Mouse (Mus musculus) intestine, postnatal 0 days (tissue): ENCODE measurements around the gene Col20a1. TPM values are rescaled to one million over a fixed set of nuclear protein-coding genes. Genes with fewer than 3 reads are reported as not detected.

Source experiments
- ATAC-seq: fragments of 200-750 bp; cut with Nextera tagmentation; 2 replicates; pipeline ENCODE4 v1.8.0; 2017; ENCODE audit warnings: mild to moderate bottlenecking, moderate TSS enrichment, moderate library complexity
- H3K27ac ChIP-seq: fragments of 300-500 bp; sonication (generic); 2 replicates; pipeline ENCODE4 v1.5.1; 2014; ENCODE audit warnings: mild to moderate bottlenecking, low read depth, low read length, moderate library complexity
- H3K27me3 ChIP-seq: fragments of 300-500 bp; sonication (generic); replicated peaks from 2 replicates; pipeline ENCODE4 v1.6.1; 2014; ENCODE audit warnings: low read length, mixed read lengths; ENCODE audit not compliant: control insufficient read depth, insufficient read depth
- H3K36me3 ChIP-seq: fragments of 300-500 bp; sonication (generic); 2 replicates; pipeline ENCODE4 v1.6.1; 2014; ENCODE audit warnings: mild to moderate bottlenecking, moderate library complexity; ENCODE audit not compliant: control insufficient read depth, insufficient read depth
- H3K4me1 ChIP-seq: fragments of 300-500 bp; sonication (generic); replicated peaks from 2 replicates; pipeline ENCODE4 v1.6.1; 2014; ENCODE audit warnings: antibody characterized with exemption, low read length, mixed read lengths; ENCODE audit not compliant: control insufficient read depth, insufficient read depth
- H3K4me2 ChIP-seq: fragments of 300-500 bp; sonication (generic); replicated peaks from 2 replicates; pipeline ENCODE4 v1.6.1; 2014; ENCODE audit warnings: low read depth, mild to moderate bottlenecking, moderate library complexity
- H3K4me3 ChIP-seq: fragments of 300-500 bp; sonication (generic); 2 replicates; pipeline ENCODE4 v1.5.1; 2014; ENCODE audit warnings: low read depth, low read length
- H3K9ac ChIP-seq: fragments of 300-500 bp; sonication (generic); 2 replicates; pipeline ENCODE4 v1.6.1; 2014; ENCODE audit warnings: mild to moderate bottlenecking, low read depth, low read length
- H3K9me3 ChIP-seq: fragments of 300-500 bp; sonication (generic); 2 replicates; pipeline ENCODE4 v1.6.1; 2016; ENCODE audit warnings: mixed run types; ENCODE audit not compliant: control insufficient read depth
- CTCF ChIP-seq: sonication (generic); IDR thresholded peaks from 2 replicates; pipeline ENCODE4 v1.5.1; 2016; ENCODE audit warnings: low read depth, mild to moderate bottlenecking, control low read depth, antibody characterized with exemption, moderate library complexity
- WGBS: fragments of 180-500 bp; shearing (Covaris S2); extraction: QIAGEN DNeasy Blood & Tissue Kit; methylation state at CpG from one replicate; pipeline ENCODE4 v1.1.7; 2014; 5-methylcytosine and 5-hydroxymethylcytosine counted together
- polyA plus RNA-seq: library from polyadenylated mRNA; unstranded; fragments of >200 nt; fragmentation: Nextera tagmentation; extraction: Ambion mirVana; gene quantifications from 2 replicates; pipeline ENCODE4 v1.2.1, GENCODE M21; 2015

Gene Col20a1
- polyA plus RNA-seq, 1 experiment from 2014 or later, result 0.80 TPM

DNA sequence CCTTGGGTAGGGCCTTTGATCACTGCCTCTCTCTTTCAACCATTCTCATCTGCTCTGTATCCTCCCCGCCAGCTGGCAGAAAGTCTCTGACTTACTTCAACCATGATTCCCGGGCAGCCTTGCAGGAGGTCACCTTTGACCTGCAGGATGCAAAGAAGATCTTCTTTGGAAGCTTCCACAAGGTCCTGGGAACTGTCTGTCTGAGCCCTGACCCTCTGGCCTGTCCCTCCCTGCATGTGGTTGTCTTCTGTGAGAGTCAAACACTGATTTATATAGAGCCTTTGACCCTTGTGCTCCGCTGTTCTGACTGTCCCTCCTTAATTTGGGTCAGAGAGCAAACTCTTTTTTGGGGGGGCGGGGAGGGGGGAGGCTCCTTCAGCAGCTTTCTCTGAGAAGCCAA lies 20.7 kb downstream of the Col20a1 start:
- H3K4me1 ChIP-seq, result no peaks in the 10 kb centered on the region
- H3K36me3 ChIP-seq, result no peaks in the 10 kb centered on the region
- no peak for ATAC-seq
- no peaks in the 10 kb centered on the region; the same call in 1 of the 2 replicates for H3K27me3 ChIP-seq
- no peak for TF ChIP-seq CTCF
- 66% methylated on average over 4 of the region's 4 CpGs for WGBS
- H3K9me3 ChIP-seq, result no peaks in the 10 kb centered on the region
- H3K4me2 ChIP-seq, result no peak overlapping the region
- no peak overlapping the region for H3K4me3 ChIP-seq
- no peak overlapping the region for H3K9ac ChIP-seq
- H3K27ac ChIP-seq, result no peak overlapping the region

DNA sequence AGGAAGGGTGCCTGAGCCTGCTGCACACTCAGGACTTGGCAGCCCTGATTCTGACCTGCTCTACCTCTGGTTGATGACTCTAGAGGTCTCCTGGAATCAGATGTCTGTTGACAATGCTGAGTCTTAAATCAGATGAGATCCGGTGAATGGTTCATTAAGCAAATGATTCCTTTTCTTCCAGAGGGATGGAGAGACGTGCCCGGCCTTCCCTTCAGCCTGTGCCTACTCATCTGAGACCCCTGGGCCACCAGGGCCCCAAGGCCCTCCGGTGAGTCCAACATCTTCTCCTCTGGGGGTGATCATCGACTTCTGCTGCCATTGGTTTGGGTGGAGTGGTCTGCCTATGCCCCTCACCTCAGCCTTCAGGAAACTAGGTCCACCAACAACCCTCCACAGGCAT lies 22.0 kb downstream of the Col20a1 start:
- H3K4me2 ChIP-seq, result no peak overlapping the region
- no peaks in the 10 kb centered on the region for H3K9me3 ChIP-seq
- H3K4me3 ChIP-seq, result no peak overlapping the region
- no peak overlapping the region for H3K9ac ChIP-seq
- no peaks in the 10 kb centered on the region for H3K36me3 ChIP-seq
- no peaks in the 10 kb centered on the region for H3K4me1 ChIP-seq
- H3K27ac ChIP-seq, result no peak overlapping the region
- no peak for TF ChIP-seq CTCF
- ATAC-seq, result no peak
- 77% methylated on average over 5 of the region's 5 CpGs for WGBS
- H3K27me3 ChIP-seq, result no peaks in the 10 kb centered on the region; the same call in 1 of the 2 replicates

DNA sequence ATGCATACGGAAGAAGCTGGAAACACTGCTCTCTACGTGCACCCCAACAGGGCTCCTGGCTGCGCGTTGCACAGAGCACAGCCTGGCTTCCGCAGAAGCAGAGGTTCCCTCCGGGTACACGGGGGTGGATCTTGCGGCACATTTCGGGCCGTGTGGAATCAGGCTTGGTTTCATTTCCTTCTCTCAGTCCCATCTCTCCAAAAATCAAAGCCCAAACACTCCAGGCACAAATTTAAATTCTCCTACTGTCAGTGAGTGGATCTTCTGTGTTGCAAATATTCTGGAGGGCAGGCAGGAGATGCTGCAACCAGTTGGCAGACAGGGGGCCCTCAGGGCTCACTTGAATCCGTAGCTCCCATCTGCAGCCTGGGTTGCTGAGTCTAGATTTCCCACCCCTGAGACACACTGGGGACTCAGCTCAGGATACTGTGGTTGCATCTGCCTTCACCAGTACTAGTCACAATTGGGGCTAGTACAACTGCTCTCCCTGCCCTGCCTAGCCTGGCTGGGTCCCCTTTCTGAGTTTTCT lies 45.1 kb downstream of the Col20a1 start:
- H3K9ac ChIP-seq, result no peak overlapping the region
- no peaks in the 10 kb centered on the region for H3K9me3 ChIP-seq
- no peaks in the 10 kb centered on the region for H3K36me3 ChIP-seq
- no peaks in the 10 kb centered on the region; the same call in 1 of the 2 replicates for H3K27me3 ChIP-seq
- no peak for ATAC-seq
- no peak overlapping the region for H3K4me3 ChIP-seq
- 81% methylated on average over 11 of the region's 11 CpGs for WGBS
- no peak overlapping the region for H3K27ac ChIP-seq
- no peak overlapping the region for H3K4me2 ChIP-seq
- no peaks in the 10 kb centered on the region for H3K4me1 ChIP-seq
- no peak for TF ChIP-seq CTCF

DNA sequence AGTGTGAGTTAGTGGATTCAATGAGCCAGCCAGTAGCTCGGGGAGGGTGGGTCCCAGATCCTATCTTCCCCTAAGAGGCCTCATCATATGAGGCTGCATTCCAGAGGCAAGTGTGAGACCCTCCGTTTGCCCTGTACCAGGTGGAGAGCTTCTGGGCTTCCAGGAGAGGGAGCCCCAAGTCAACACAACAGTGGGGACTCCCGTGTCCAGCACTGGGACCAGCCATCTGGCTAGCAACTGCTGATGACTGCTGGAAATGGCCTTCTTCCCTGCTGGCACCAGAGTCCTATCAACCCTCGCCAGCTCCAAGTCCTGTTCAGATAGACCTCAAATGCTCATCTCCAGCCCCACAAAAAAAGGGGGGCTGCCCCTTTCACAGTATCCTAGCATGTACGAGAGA lies 46.1 kb downstream of the Col20a1 start:
- no peak overlapping the region for H3K9ac ChIP-seq
- H3K4me3 ChIP-seq, result no peak overlapping the region
- no peaks in the 10 kb centered on the region for H3K36me3 ChIP-seq
- H3K9me3 ChIP-seq, result no peaks in the 10 kb centered on the region
- no peak overlapping the region for H3K4me2 ChIP-seq
- TF ChIP-seq CTCF, result peak; percentile 48
- H3K4me1 ChIP-seq, result no peaks in the 10 kb centered on the region
- H3K27ac ChIP-seq, result no peak overlapping the region
- WGBS, result 38% methylated on average over 5 of the region's 5 CpGs
- no peak for ATAC-seq
- peaks cover 4% of the 10 kb centered on the region for H3K27me3 ChIP-seq

DNA sequence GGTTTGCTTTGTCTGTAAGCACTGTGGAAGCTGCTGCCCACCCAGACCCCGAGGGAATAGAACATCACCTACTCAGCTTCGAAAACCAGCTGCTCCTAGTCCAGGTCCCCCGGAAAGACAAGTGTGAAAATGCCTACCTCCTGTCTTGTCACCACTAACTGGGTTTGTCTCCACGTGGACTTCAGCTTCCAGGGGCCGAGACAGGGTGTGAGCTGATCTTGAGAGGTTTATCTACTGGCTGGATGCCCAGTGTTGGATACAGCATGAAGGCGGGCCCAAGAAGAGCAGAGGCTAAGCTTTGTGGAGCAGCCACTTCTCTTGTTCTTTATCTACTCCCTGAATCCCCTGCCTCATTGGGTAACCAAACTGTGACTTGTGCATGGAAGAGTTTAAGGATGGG lies 47.0 kb downstream of the Col20a1 start:
- H3K4me1 ChIP-seq, result no peaks in the 10 kb centered on the region
- H3K4me3 ChIP-seq, result no peak overlapping the region
- H3K4me2 ChIP-seq, result no peak overlapping the region
- no peak overlapping the region for H3K27ac ChIP-seq
- H3K9me3 ChIP-seq, result no peaks in the 10 kb centered on the region
- no peak for ATAC-seq
- no peak overlapping the region for H3K9ac ChIP-seq
- 46% methylated on average over 6 of the region's 6 CpGs for WGBS
- TF ChIP-seq CTCF, result no peak
- H3K27me3 ChIP-seq, result peaks cover 13% of the 10 kb centered on the region
- no peaks in the 10 kb centered on the region for H3K36me3 ChIP-seq

DNA sequence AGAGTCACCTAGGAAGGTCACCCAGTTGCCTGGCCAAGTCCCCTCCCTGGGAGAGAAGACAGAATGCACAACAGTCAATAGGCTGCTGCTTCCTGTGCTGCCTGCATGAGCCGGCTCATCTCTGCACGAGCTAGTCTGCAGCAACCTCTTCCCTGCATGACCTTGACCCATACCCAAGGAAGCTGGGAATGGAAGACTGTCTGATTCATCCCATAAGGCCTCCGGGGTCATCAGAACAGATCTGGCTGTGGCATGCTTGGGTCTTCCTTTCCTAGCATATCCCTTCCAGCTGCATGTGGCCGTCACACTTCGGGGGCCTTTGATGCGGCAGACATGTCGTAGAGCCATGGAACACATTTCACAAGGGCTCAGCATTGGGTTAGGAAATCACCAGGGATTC lies 48.9 kb downstream of the Col20a1 start:
- H3K9me3 ChIP-seq, result no peaks in the 10 kb centered on the region
- no peak overlapping the region for H3K27ac ChIP-seq
- H3K4me2 ChIP-seq, result no peak overlapping the region
- H3K27me3 ChIP-seq, result peaks cover 31% of the 10 kb centered on the region
- no peaks in the 10 kb centered on the region for H3K36me3 ChIP-seq
- no peak for TF ChIP-seq CTCF
- H3K4me1 ChIP-seq, result no peaks in the 10 kb centered on the region
- no peak overlapping the region for H3K9ac ChIP-seq
- WGBS, result 77% methylated on average over 7 of the region's 7 CpGs
- no peak overlapping the region for H3K4me3 ChIP-seq
- ATAC-seq, result no peak

DNA sequence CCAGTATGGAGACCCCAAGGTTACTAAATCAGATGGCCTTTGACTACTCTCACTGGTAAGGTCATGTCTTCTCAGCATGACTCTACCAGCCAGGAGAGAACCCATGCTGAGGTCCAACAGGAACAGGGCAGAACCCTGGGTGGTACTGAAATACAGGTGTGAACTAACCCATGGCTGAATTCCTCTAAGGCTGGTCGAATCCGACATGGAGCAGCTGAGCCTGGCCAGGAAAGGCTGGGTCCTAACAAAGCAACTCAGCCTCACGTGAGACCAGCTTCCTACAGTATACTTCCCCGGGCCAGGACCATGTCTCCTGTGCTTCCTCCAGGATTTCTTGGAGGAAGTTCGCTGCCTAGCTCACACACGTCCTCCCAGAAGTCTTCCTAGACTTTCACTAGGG lies 50.2 kb downstream of the Col20a1 start:
- no peaks in the 10 kb centered on the region for H3K4me1 ChIP-seq
- ATAC-seq, result no peak
- no peak for TF ChIP-seq CTCF
- H3K36me3 ChIP-seq, result no peaks in the 10 kb centered on the region
- no peaks in the 10 kb centered on the region for H3K9me3 ChIP-seq
- no peak overlapping the region for H3K4me2 ChIP-seq
- H3K27ac ChIP-seq, result no peak overlapping the region
- WGBS, result 68% methylated on average over 6 of the region's 6 CpGs
- H3K27me3 ChIP-seq, result peaks cover 40% of the 10 kb centered on the region
- H3K4me3 ChIP-seq, result no peak overlapping the region
- no peak overlapping the region for H3K9ac ChIP-seq
